Mouse (Mus musculus) bone marrow macrophage, adult 2 months (primary cell): Measurements from ENCODE around the gene Pbx3.

ENCODE experiments used
- CTCF ChIP-seq: IDR thresholded peaks from 2 replicates; pipeline ENCODE4 v1.5.1; 2012; ENCODE audit warnings: low read depth, mild to moderate bottlenecking, low read length, moderate library complexity
- POLR2A ChIP-seq: IDR thresholded peaks from 2 replicates; pipeline ENCODE4 v1.6.1; 2012; ENCODE audit warnings: mild to moderate bottlenecking, low read depth, low read length, borderline replicate concordance

GRCm38 (mm10) chr2:34289726-34290125, 83.2 kb downstream of the Pbx3 start:
- TF ChIP-seq POLR2A: no peak
- no peak for TF ChIP-seq CTCF
